In genomic region chr14:46060622-46061381, GRCm38 (mm10) we compare ENCODE assay signal across 8 mouse cellular contexts.
DNase-seq lines count a peak whose midpoint lies in the region; ATAC-seq and TF ChIP-seq lines count a peak whose summit lies in the region.

No protein-coding gene starts in this region.

- TF ChIP-seq CTCF in brain, embryonic 14.5 days (IDR thresholded peaks at IDR 0.05; ENCODE audit: borderline replicate concordance, extremely low read depth, insufficient read depth, insufficient read length), result no peak
- TF ChIP-seq CTCF in lung, embryonic 14.5 days (IDR thresholded peaks at IDR 0.05; ENCODE audit: low read depth), result no peak
- no peak for TF ChIP-seq CTCF in thymus, adult 2 months (IDR thresholded peaks at IDR 0.05; ENCODE audit: borderline replicate concordance, control insufficient read depth, extremely low read depth, insufficient read depth, low read length, poor library complexity)

- no peak for ATAC-seq in heart, embryonic 16.5 days (replicated peaks; ENCODE audit: extremely low read depth, insufficient read depth, low FRiP score)
- peak; percentile 56; the same call in 1 of the 2 replicates for ATAC-seq in lung, embryonic 14.5 days (ENCODE audit: insufficient read depth)
- ATAC-seq in megakaryocyte, adult 5-6 weeks (ENCODE audit: poor library complexity, severe bottlenecking), result no peak

- no peak for TF ChIP-seq POLR2A in brain, embryonic 14.5 days (IDR thresholded peaks at IDR 0.05; ENCODE audit: borderline replicate concordance, extremely low read depth, insufficient read depth, insufficient read length, poor library complexity, severe bottlenecking)
- no peak for TF ChIP-seq POLR2A in thymus, adult 2 months (IDR thresholded peaks at IDR 0.05; ENCODE audit: control insufficient read depth, extremely low read depth, insufficient read depth, low read length, poor library complexity)

- DNase-seq in Muller cell, postnatal 12 days (ENCODE audit: inconsistent ontology term), result peak; percentile 95
- peak; percentile 80 for DNase-seq in brain, embryonic 14.5 days (ENCODE audit: low read depth)
- DNase-seq in kidney, postnatal 36 days, result peak; percentile 2 to 16
- DNase-seq in lung, embryonic 14.5 days, result peak; percentile 43
- DNase-seq in retina, postnatal 1 day, result peak; percentile 86
- DNase-seq in thymus, adult 2 months, result no peak

- no peak overlapping the region for H3K27ac ChIP-seq in heart, embryonic 16.5 days (ENCODE audit: low read length)
- H3K27ac ChIP-seq in lung, embryonic 14.5 days (ENCODE audit: low read depth), result no peak overlapping the region
- H3K27ac ChIP-seq in thymus, adult 2 months (ENCODE audit: control insufficient read depth, insufficient read depth, low read length), result no peak overlapping the region

- H3K9me3 ChIP-seq in heart, embryonic 16.5 days (replicated peaks; ENCODE audit: control insufficient read depth, low read length), result no peaks in the 10 kb centered on the region
- no peaks in the 10 kb centered on the region for H3K9me3 ChIP-seq in lung, embryonic 14.5 days (ENCODE audit: low read depth, low read length)

- peak overlapping the region; percentile 47 for H3K4me2 ChIP-seq in heart, embryonic 16.5 days (ENCODE audit: low read depth, low read length)
- H3K4me2 ChIP-seq in lung, embryonic 14.5 days, result peak overlapping the region; percentile 58

- no peaks in the 10 kb centered on the region for H3K36me3 ChIP-seq in heart, embryonic 16.5 days (ENCODE audit: control insufficient read depth, insufficient read depth)
- no peaks in the 10 kb centered on the region for H3K36me3 ChIP-seq in lung, embryonic 14.5 days (ENCODE audit: insufficient read depth)
- H3K36me3 ChIP-seq in thymus, adult 2 months (ENCODE audit: control insufficient read depth, insufficient read depth, low read length), result no peaks in the 10 kb centered on the region

- H3K27me3 ChIP-seq in heart, embryonic 16.5 days (ENCODE audit: control insufficient read depth, insufficient read depth, low read length), result no peaks in the 10 kb centered on the region
- no peaks in the 10 kb centered on the region for H3K27me3 ChIP-seq in lung, embryonic 14.5 days (ENCODE audit: insufficient read depth, low read length)
- no peaks in the 10 kb centered on the region for H3K27me3 ChIP-seq in thymus, adult 2 months (ENCODE audit: control insufficient read depth, insufficient read depth, low read length)

- peak overlapping the region; percentile 25 for H3K4me3 ChIP-seq in heart, embryonic 16.5 days (ENCODE audit: low read length)
- peak overlapping the region; percentile 21 for H3K4me3 ChIP-seq in lung, embryonic 14.5 days (ENCODE audit: low read depth, low read length)
- H3K4me3 ChIP-seq in thymus, adult 2 months (ENCODE audit: control insufficient read depth, insufficient read depth, low read length), result no peak overlapping the region

- WGBS in heart, embryonic 16.5 days, result 26% methylated on average over 14 of the region's 14 CpGs
- 9% methylated on average over 14 of the region's 14 CpGs for WGBS in lung, embryonic 14.5 days
- WGBS in thymus, adult 2 months, result 50% methylated on average over 14 of the region's 14 CpGs

- H3K4me1 ChIP-seq in heart, embryonic 16.5 days (ENCODE audit: control insufficient read depth, insufficient read depth, low read length), result no peaks in the 10 kb centered on the region
- no peaks in the 10 kb centered on the region; the same call in 1 of the 2 replicates for H3K4me1 ChIP-seq in lung, embryonic 14.5 days (ENCODE audit: insufficient read depth)
- no peaks in the 10 kb centered on the region for H3K4me1 ChIP-seq in thymus, adult 2 months (replicated peaks; ENCODE audit: control insufficient read depth, insufficient read depth, low read length)

- H3K9ac ChIP-seq in heart, embryonic 16.5 days (ENCODE audit: low read length), result no peak overlapping the region
- peak overlapping the region; percentile 25; the same call in 1 of the 2 replicates for H3K9ac ChIP-seq in lung, embryonic 14.5 days
